Mouse (Mus musculus) stomach, postnatal 0 days (tissue): Measurements from ENCODE around the gene Alpk1. TPM values are rescaled to one million over a fixed set of nuclear protein-coding genes. Genes with fewer than 3 reads are reported as not detected.
A peak's percentile ranks its signal among the peaks of the same experiment; 100 is the strongest.

Experiments
- ATAC-seq: fragments of 200-750 bp; cut with Nextera tagmentation; 2 replicates; pipeline ENCODE4 v1.8.0; 2017; ENCODE audit not compliant: low FRiP score, low TSS enrichment
- DNase-seq: peaks from one replicate; pipeline ENCODE4 v3.0.0-alpha.2; 2016; ENCODE audit warnings: low spot score
- H3K27ac ChIP-seq: fragments of 300-500 bp; sonication (generic); replicated peaks from 2 replicates; pipeline ENCODE4 v1.5.1; 2014; ENCODE audit warnings: mild to moderate bottlenecking, control low read depth
- H3K27me3 ChIP-seq: fragments of 300-500 bp; sonication (generic); 2 replicates; pipeline ENCODE4 v1.6.1; 2014; ENCODE audit warnings: low read length; ENCODE audit not compliant: control insufficient read depth, insufficient read depth
- H3K36me3 ChIP-seq: fragments of 300-500 bp; sonication (generic); 2 replicates; pipeline ENCODE4 v1.6.1; 2014; ENCODE audit warnings: low read length, mixed read lengths; ENCODE audit not compliant: control insufficient read depth, insufficient read depth
- H3K4me1 ChIP-seq: fragments of 300-500 bp; sonication (generic); replicated peaks from 2 replicates; pipeline ENCODE4 v1.6.1; 2014; ENCODE audit warnings: antibody characterized with exemption; ENCODE audit not compliant: control insufficient read depth, insufficient read depth
- H3K4me2 ChIP-seq: fragments of 300-500 bp; sonication (generic); replicated peaks from 2 replicates; pipeline ENCODE4 v1.6.1; 2014; ENCODE audit warnings: low read depth, mild to moderate bottlenecking, control low read depth, moderate library complexity
- H3K4me3 ChIP-seq: fragments of 300-500 bp; sonication (generic); 2 replicates; pipeline ENCODE4 v1.5.1; 2014; ENCODE audit warnings: low read depth, low read length, control low read depth
- H3K9ac ChIP-seq: fragments of 300-500 bp; sonication (generic); 2 replicates; pipeline ENCODE4 v1.6.1; 2014; ENCODE audit warnings: mild to moderate bottlenecking, low read length, control low read depth, mixed read lengths
- H3K9me3 ChIP-seq: fragments of 300-500 bp; sonication (generic); 2 replicates; pipeline ENCODE4 v1.6.1; 2016; ENCODE audit warnings: low read length; ENCODE audit not compliant: control insufficient read depth
- CTCF ChIP-seq: IDR thresholded peaks from 2 replicates; pipeline ENCODE4 v1.5.1; 2016; ENCODE audit warnings: antibody characterized with exemption, low read depth, mild to moderate bottlenecking, moderate library complexity
- EP300 ChIP-seq: optimal IDR thresholded peaks from 2 replicates; pipeline ENCODE3; 2016; ENCODE audit warnings: antibody characterized with exemption
- WGBS: fragments of 180-500 bp; shearing (Covaris S2); extraction: QIAGEN DNeasy Blood & Tissue Kit; methylation state at CpG from one replicate; pipeline ENCODE4 v1.1.7; 2014; 5-methylcytosine and 5-hydroxymethylcytosine counted together
- polyA plus RNA-seq: library from polyadenylated mRNA; unstranded; fragments of >200 nt; fragmentation: Nextera tagmentation; extraction: Ambion mirVana; gene quantifications from 2 replicates; pipeline ENCODE4 v1.2.1, GENCODE M21; 2015

Gene Alpk1
- polyA plus RNA-seq, 1 experiment from 2014 or later = 1.5 TPM

DNA sequence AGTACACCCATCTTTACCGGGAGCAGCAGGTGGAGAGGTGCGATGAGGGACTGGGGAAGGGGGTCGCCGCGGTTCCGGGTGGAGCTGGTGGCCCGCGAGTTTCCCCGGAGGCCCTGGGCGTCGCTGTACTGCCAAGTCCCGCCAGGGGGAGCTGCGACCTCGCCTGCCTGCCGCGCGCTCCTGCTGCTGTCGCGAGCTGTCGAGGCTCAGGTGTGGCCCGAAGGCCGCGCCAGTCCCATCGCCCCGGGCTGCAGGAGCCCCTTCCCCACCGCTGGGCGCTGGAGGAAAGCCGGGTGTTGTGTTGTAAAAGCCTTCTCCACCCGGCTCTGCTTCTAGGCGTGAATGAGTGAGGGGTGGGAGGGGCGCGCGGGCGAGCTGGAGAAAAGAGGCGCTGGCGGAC is 155.0 kb downstream of the Alpk1 start:
- DNase-seq = peak; percentile 84

More for the DNA sequence above, 155.0 kb downstream of the Alpk1 start:
- H3K4me2 ChIP-seq = peak overlapping the region; percentile 56
- WGBS = under 1% methylated on average over 36 of the region's 36 CpGs
- H3K27me3 ChIP-seq = peaks cover 17% of the 10 kb centered on the region; the same call in 1 of the 2 replicates
- H3K4me1 ChIP-seq = 0 out of 2 replicates have a peak, but pooled peaks cover 3% of the 10 kb centered on the region
- TF ChIP-seq CTCF = peak; percentile 90
- no peak for TF ChIP-seq EP300
- peak; percentile 82 for ATAC-seq
- peak overlapping the region; percentile 42 for H3K4me3 ChIP-seq
- no peaks in the 10 kb centered on the region for H3K36me3 ChIP-seq
- no peak overlapping the region for H3K27ac ChIP-seq
- H3K9me3 ChIP-seq = no peaks in the 10 kb centered on the region
- no peak overlapping the region for H3K9ac ChIP-seq

Other genes with a start within 250 kb of the Alpk1 start
- 23.2 and 23.3 TPM in 2 replicates for gene Larp7, start 227.2 kb downstream of the Alpk1 start, polyA plus RNA-seq
- gene Zgrf1, start 227.0 kb downstream of the Alpk1 start, polyA plus RNA-seq = 1.1 and 1.4 TPM in 2 replicates
- gene Neurog2, start 147.4 kb downstream of the Alpk1 start, polyA plus RNA-seq = not detected in 2 replicates
- 7.6 and 7.7 TPM in 2 replicates for gene Tifa, start 9.3 kb upstream of the Alpk1 start, polyA plus RNA-seq
- gene Ap1ar, start 57.0 kb upstream of the Alpk1 start, polyA plus RNA-seq = 32.2 and 39.0 TPM in 2 replicates
- 27.3 and 28.8 TPM in 2 replicates for gene Fam241a, start 115.8 kb upstream of the Alpk1 start, polyA plus RNA-seq